Mouse (Mus musculus) spleen, postnatal 0 days (tissue): ENCODE measurements around the gene Rps17. TPM values are rescaled to one million over a fixed set of nuclear protein-coding genes. Genes with fewer than 3 reads are reported as not detected.

ENCODE experiments used
- polyA plus RNA-seq: library from polyadenylated mRNA; unstranded; fragments of >200 nt; fragmentation: Nextera tagmentation; extraction: Ambion mirVana; gene quantifications from 2 replicates; pipeline ENCODE4 v1.2.1, GENCODE M21; 2015

The Rps17 gene
- 1,170 and 1,181 TPM in 2 replicates for polyA plus RNA-seq

GRCm38 (mm10) chr7:81344544-81345446 lies at the start of gene Rps17:
Gene Rps17, minus strand, starts transcription at chr7:81345254.

Other genes with a start within 250 kb of the Rps17 start
- 0.06 and 0.13 TPM in 2 replicates for gene Slc28a1, start 230.5 kb downstream of the Rps17 start, polyA plus RNA-seq
- gene Pde8a, start 131.7 kb downstream of the Rps17 start, polyA plus RNA-seq, result 2.9 and 3.7 TPM in 2 replicates
- 0.32 TPM in 2 replicates for gene Cpeb1, start 110.2 kb upstream of the Rps17 start, polyA plus RNA-seq
- gene Ap3b2, start 148.7 kb upstream of the Rps17 start, polyA plus RNA-seq, result 0.12 TPM in 1 of 2 replicates, not detected in the other
- gene BC048679, start 153.0 kb upstream of the Rps17 start, polyA plus RNA-seq, result not detected in 2 replicates
- gene Fsd2, start 221.7 kb upstream of the Rps17 start, polyA plus RNA-seq, result 0.32 and 0.63 TPM in 2 replicates
- 5.6 and 6.3 TPM in 2 replicates for gene Whamm, start 226.0 kb upstream of the Rps17 start, polyA plus RNA-seq